Mouse (Mus musculus): ENCODE data around the gene Nprl3.

The Nprl3 gene

DNA sequence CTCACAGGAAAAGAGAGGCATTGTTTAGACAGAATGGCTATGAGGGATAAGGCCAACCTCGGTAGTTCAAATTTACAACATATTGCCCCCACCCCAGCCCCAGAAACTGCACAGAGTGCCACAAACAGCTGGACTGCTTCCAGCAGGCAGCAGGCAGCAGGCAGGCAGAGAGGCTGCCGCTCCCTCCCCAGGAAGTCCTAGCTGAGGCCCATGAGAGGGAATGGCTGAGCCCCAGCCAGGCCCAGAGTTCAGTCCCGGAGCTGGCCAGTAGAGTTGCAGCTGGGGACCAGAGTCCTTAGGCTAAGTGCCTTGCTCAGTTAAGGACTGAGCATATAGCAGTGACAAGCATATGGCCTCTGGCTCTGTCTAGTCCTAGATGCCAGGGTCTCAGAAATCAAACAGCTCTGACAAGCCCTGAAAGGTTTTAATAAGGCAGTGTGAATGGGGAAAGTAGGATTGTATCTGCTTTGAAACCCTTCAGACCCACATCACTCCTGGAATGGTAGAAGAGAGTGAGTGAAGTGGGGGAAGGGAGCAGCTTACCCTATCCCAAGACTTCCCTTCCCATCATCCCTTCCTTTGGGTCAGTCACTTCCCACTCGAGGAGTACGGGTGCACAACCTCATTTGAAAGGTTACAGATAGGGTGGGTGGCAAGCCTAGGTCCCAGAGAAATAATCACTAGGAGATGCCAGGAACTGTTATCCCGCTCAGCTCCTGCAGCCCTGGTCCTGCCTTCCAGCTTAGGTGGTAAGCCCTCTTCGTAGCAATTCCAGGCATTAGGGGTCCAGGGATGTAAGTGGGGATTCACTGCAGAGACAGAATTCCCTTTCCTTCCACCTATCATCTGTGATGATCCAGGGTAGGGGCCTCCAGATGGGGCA, 42.0 kb downstream of the Nprl3 start:
- no peak for DNase-seq (ENCODE audit: low read depth, low spot score)

GRCm38 (mm10) chr11:32224468-32225139, 42.9 kb downstream of the Nprl3 start:
- no peak for DNase-seq (ENCODE audit: low read depth, low spot score)

DNA sequence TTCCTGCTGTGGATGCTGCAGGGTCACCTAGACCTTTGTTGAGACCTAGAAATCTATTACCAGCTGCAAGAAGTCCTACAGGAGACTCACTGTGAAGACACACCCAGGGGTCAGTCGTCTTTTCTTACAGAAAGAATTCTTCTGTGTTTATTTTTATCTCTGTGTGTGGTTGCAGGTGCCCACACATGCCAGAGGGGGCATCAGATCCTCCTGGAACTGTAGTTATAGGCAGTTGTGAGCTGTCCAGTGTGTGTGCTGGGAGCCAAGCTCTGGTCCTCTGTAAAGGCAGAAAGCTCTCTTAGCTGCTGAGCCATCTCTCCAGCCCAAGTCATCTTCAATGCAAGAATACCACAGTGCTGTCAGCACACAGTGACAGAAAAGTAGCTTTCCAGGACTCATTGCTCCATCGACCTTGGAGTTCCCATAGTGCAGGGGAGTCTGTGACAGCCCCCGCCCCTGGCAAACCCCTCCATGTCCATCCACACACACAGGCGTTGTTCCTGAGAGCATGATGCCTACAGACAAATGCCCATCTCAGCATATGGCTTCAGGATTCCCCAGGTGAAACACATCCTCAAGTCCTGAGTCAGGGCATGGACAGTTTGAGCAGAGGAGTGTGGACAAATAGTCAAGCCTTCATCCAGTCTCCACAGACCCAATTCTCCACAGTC, 44.1 kb downstream of the Nprl3 start:
- no peak for DNase-seq (ENCODE audit: low read depth, low spot score)

DNA sequence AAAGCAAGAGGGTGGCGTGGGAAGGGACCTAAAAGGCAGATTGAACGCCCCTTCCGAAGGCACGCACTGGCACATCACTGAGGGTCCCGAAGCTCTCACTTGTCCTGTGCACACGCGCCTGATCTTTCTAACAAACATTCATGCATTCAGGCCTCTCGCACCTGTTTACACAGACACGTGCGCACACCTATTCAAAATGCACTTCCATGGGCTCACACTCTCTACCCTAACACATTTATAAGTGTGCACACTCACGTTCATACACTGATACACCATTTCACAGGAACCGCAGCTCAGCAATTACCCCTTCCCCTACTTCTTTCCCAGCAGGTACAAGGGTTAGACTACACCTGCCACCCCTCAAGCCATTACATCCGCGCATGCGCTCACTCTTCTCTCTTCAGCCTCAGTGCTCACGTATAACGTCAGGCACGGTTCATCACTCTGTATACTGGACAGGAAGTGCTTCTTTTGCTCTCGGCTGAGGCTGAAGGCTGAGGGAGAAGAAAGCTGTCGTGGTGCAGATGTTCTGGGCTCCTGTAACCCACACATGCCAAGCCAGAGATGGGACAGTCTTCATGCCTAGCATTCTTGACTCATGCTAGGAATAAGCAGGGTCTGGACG, 44.8 kb downstream of the Nprl3 start:
- DNase-seq (ENCODE audit: low read depth, low spot score), result peak; percentile 46

DNA sequence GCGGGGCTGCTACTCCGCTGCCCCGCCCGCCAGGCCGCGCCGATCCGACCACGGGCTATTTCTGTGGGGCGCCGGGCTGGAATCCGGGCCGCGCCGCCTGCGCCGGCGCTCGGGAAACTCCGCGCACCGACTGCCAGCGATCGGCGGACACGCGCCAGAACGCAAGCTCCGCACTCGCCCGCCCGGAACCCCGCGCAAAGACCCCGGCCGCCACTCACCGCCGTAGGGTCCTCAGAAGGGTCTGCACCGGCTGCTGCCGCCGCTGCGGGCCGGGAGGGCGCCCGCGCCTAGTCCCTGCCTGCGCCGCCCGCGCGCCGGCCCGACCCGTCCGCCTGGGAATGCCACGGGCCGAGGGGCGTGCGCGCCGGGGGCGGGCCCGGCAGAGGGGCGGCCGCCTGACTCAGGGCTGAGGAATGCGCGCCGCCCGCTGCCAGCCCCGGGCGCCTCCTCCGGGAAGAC, 45.5 kb downstream of the Nprl3 start, which contains the start of gene Rhbdf1:
Gene Rhbdf1, minus strand, starts transcription at position 350 of the 459 bp plus-strand sequence.
- peak; percentile 29 for DNase-seq (ENCODE audit: low read depth, low spot score)

- peak; percentile 28 for DNase-seq (ENCODE audit: low read depth, low spot score)
Observed at GRCm38 (mm10) chr11:32221225-32221950, 46.1 kb downstream of the Nprl3 start.

- DNase-seq (ENCODE audit: low read depth, low spot score), result no peak
Observed at GRCm38 (mm10) chr11:32220607-32221224, 46.8 kb downstream of the Nprl3 start.

- no peak for DNase-seq (ENCODE audit: low read depth, low spot score)
Observed at GRCm38 (mm10) chr11:32219287-32219686, 48.2 kb downstream of the Nprl3 start.

- no peak for DNase-seq (ENCODE audit: low read depth, low spot score)
Observed at GRCm38 (mm10) chr11:32218501-32219050, 48.9 kb downstream of the Nprl3 start.

DNA sequence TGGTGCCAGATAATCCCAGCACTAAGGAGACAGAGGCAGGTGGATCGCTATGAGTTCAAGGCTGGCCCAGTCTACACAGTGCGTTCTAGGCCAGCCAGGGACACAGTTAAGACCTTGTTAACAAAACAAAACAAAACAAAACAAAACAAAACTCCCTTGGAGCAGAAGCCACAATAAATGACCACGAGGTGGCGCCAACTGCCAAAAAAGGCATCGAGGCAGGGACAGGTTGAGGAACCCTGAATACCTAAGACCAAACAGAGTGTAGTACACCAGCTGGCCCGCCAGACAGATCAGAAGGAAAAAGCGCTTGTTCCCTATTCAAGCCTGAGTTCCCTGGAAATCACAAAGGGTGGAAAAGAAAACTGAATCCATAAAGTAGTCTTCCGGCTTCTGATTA, 50.7 kb downstream of the Nprl3 start:
- peak; percentile 77 for DNase-seq (ENCODE audit: low read depth, low spot score)

DNA sequence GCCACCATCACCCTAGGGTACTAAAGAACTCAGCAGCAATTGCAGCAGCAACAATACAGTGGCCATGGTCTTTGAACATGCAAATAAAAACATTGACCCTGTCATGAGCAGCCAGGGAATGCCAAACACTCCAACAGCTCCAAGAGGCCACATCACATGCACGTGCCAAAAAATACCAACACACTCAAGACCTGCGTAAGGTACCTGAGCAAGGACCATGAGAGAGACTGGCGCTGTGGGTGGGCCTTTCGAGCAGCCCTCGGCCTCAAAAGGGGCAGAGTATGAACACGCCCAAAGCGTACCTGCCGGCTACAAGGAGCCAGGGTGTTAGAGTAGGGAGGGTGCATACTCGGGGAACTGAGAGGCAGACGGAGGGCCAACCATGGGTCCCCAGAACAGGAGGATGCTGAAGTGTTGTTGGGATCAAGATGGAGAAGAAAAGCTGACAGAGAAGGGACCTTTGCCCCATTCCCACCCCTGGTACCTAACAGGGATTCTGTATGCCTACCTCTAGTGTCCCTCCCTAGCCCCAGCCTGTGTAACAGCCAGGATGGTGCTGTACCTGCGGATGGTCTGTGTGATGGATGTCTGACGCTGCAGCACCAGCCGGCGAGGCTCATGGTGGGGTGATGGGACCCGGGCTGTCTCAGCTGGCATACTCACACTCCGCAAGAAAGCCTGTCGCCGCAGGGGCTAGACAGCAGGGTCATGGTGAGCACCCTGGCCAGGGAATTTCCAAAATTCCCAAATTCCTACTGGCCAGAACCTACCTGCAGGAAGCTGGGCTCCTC, 51.9 kb downstream of the Nprl3 start:
- no peak for DNase-seq (ENCODE audit: low read depth, low spot score)

DNA sequence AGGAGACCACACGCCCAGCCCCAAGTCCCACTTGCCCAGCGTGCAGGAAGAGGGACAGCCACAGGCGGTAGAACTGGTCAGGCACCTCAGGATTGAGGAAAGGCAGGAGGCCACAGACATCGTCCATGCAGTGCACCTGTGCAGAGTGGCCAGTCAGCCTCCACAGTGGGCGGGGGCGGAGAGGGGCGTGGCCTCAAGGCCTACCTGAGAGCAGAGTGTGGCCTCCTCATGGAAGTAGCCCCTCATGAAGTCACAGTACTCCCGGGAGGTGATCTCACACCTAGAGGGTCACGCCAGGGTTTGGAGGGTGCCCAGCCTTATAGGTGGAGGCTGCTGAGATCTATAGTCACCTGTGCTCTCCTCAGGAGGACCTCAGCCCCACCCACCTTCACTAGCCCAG, 56.9 kb downstream of the Nprl3 start:
- no peak for DNase-seq (ENCODE audit: low read depth, low spot score)

GRCm38 (mm10) chr11:32205058-32205873, 62.2 kb downstream of the Nprl3 start, which contains the start of gene Snrnp25:
Gene Snrnp25 (plus strand): TSS chr11:32205415.
- peak; percentile 97 for DNase-seq (ENCODE audit: low read depth, low spot score)

DNA sequence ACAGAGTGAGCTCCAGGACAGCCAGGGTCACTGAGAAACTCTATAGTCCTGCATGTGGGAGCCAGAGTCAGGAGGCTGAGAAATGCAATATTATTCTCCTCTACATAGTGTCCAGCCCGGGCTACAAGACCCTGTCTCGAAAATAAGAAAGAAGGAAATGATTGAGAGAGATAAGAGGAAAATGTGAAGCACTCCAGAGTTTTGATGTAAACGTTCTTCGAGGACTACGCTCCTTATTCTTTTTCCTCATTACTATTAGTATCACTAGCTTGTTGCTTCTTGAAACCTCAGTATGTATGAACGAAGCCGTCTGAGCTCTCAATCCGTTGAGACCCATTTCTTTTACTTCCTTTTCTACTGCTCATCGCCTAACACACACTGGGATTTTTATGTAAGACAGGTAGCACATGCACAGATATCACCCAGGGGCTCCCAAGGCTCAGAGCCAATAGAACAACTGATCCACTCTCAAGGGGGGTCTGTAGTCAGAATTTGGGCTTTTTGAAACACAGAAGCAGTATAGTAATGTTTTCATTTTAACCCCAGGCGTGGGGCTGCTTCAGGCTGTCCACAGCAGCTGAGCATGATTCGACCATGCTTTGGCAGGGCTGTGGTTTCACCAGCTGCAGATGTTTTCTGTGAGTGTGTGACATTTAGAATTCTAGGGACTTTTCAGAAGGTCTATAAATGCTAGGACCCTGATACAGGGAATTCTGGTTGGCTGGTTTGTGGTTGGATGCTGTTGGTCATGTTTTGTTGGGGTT, 65.4 kb downstream of the Nprl3 start:
- DNase-seq (ENCODE audit: low read depth, low spot score), result no peak

DNA sequence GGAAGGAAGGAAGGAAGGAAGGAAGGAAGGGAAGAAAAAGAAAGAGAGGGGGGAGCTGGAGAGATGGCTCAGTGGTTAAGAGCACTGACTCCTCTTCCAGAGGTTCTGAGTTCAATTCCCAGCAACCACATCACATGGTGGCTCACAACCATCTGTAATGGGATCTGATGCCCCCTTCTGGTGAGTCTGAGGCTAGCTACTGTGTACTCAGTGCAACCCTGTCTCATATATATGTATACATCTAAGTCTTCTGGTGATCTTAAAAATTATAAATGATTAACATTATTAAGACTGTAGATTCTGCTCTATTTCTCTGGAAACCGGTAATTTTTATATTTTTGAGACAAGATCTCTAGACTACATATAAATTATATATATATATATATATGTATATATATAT, 66.5 kb downstream of the Nprl3 start:
- DNase-seq (ENCODE audit: low read depth, low spot score), result peak; percentile 29

GRCm38 (mm10) chr11:32200075-32200601, 67.4 kb downstream of the Nprl3 start, which contains the start of gene Il9r:
Gene Il9r (minus strand): TSS chr11:32200279.
- peak; percentile 70 for DNase-seq (ENCODE audit: low read depth, low spot score)

DNA sequence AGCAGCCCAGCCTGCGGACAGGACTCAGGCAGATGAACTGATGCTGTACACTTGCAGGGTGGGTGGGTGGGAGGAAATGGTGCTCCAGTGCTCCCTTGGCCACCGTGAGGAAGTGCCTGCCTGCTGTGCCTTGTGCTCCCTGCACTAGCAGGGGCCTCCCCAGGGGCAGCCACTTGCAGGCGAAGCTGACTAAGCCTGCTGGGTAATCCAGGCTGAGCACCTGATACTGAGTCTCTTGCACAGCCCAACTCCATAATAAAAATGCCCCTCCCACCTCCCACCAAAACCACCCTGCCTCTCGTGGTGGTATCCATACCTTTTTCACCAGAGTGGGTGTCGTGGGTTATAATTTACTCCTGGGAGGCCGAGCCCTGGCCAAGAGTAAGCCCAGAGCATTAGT, 68.3 kb downstream of the Nprl3 start:
- DNase-seq (ENCODE audit: low read depth, low spot score), result peak; percentile 39
